Mouse (Mus musculus) myocyte (in vitro differentiated cells): ENCODE measurements at regions not wholly inside any gene's neighbourhood (a gene's known extent, or its start where the extent isn't known, plus 50 kb on each side); places are given as distances from the start of the nearest gene placed in this dataset.

Experiments
- CEBPB ChIP-seq: IDR thresholded peaks from 2 replicates; pipeline ENCODE4 v1.6.1; 2011; ENCODE audit warnings: mild to moderate bottlenecking, moderate library complexity; ENCODE audit not compliant: poor library complexity, insufficient read depth, severe bottlenecking
- MAX ChIP-seq: IDR thresholded peaks from one replicate; pipeline ENCODE4 v1.6.1; 2011; ENCODE audit warnings: low read depth, mild to moderate bottlenecking, control low read depth
- MYOD1 ChIP-seq, 3 experiments: IDR thresholded peaks; one replicate each; pipeline ENCODE4 v1.6.1; 2011; ENCODE audit warnings: control low read depth in 2 of 3, low read depth in 2 of 3, mild to moderate bottlenecking in 2 of 3, moderate library complexity in 1 of 3; ENCODE audit not compliant: insufficient read length in 2 of 3, control insufficient read depth in 1 of 3
- POLR2A ChIP-seq: IDR thresholded peaks from one replicate; pipeline ENCODE4 v1.6.1; 2011; ENCODE audit warnings: low read depth, mild to moderate bottlenecking, control low read depth, moderate library complexity; ENCODE audit not compliant: insufficient read length
- TCF12 ChIP-seq: IDR thresholded peaks from one replicate; pipeline ENCODE4 v1.6.1; 2011; ENCODE audit warnings: mild to moderate bottlenecking, control low read depth; ENCODE audit not compliant: poor library complexity, insufficient read depth, severe bottlenecking
- USF1 ChIP-seq: IDR thresholded peaks from one replicate; pipeline ENCODE4 v1.6.1; 2011; ENCODE audit warnings: low read depth, mild to moderate bottlenecking, control low read depth, moderate library complexity

- TF ChIP-seq CEBPB: no peak
- no peak for TF ChIP-seq POLR2A
- TF ChIP-seq TCF12: no peak
- no peak for TF ChIP-seq MYOD1 (IDR thresholded peaks at IDR 0.05; ENCODE audit: control insufficient read depth in 1 of 3, insufficient read length in 2 of 3, low read depth in 2 of 3)
- no peak for TF ChIP-seq MAX
- TF ChIP-seq USF1: no peak
These were observed 68.7 kb upstream of the 4933415F23Rik start for GRCm38 (mm10) chr1:23170711-23171110.
